Mouse (Mus musculus) spleen, adult 12 weeks (tissue): ENCODE results near the gene Upf2.
A peak's percentile ranks its signal among the peaks of the same experiment; 100 is the strongest.
"Not testable (repeated sequence)": the region's sequence is repeated elsewhere in the genome, so short reads cannot be mapped to it uniquely, and the experiment has no call there.

ENCODE experiments used
- DNase-seq: peaks from one replicate; pipeline ENCODE4 v3.0.0; 2022; ENCODE audit warnings: low spot score

The Upf2 gene

GRCm38 (mm10) chr2:5949821-5950220 lies 1.4 kb upstream of the Upf2 start:
- not testable (repeated sequence) for DNase-seq

GRCm38 (mm10) chr2:5950305-5950704 lies 964 bp upstream of the Upf2 start:
- DNase-seq, result peak; percentile 24

GRCm38 (mm10) chr2:5951621-5952211 lies 447 bp downstream of the Upf2 start:
- no peak for DNase-seq

GRCm38 (mm10) chr2:5957705-5958104 lies 6.4 kb downstream of the Upf2 start:
- no peak for DNase-seq

- no peak for DNase-seq
These were observed 11.0 kb downstream of the Upf2 start for GRCm38 (mm10) chr2:5962265-5962664.

GRCm38 (mm10) chr2:5963729-5964128 lies 12.5 kb downstream of the Upf2 start:
- not testable (repeated sequence) for DNase-seq

GRCm38 (mm10) chr2:5965972-5966371 lies 14.7 kb downstream of the Upf2 start:
- no peak for DNase-seq

GRCm38 (mm10) chr2:5970629-5971028 lies 19.4 kb downstream of the Upf2 start:
- DNase-seq, result not testable (repeated sequence)

- DNase-seq, result no peak
These were observed 26.3 kb downstream of the Upf2 start for GRCm38 (mm10) chr2:5977532-5977931.

GRCm38 (mm10) chr2:5995538-5995937 lies 44.3 kb downstream of the Upf2 start:
- DNase-seq, result no peak

GRCm38 (mm10) chr2:6003949-6004348 lies 52.7 kb downstream of the Upf2 start:
- DNase-seq, result no peak

GRCm38 (mm10) chr2:6014532-6014931 lies 63.3 kb downstream of the Upf2 start:
- no peak for DNase-seq

GRCm38 (mm10) chr2:6015182-6015581 lies 63.9 kb downstream of the Upf2 start:
- not testable (repeated sequence) for DNase-seq

GRCm38 (mm10) chr2:6020570-6020969 lies 69.3 kb downstream of the Upf2 start:
- DNase-seq, result no peak

- no peak for DNase-seq
These were observed 91.4 kb downstream of the Upf2 start for GRCm38 (mm10) chr2:6042644-6043043.

GRCm38 (mm10) chr2:6046796-6047195 lies 95.5 kb downstream of the Upf2 start:
- DNase-seq, result no peak

- no peak for DNase-seq
These were observed 97.3 kb downstream of the Upf2 start for GRCm38 (mm10) chr2:6048570-6048969.

GRCm38 (mm10) chr2:6049018-6049417 lies 97.7 kb downstream of the Upf2 start:
- no peak for DNase-seq

- DNase-seq, result no peak
These were observed 104.2 kb downstream of the Upf2 start for GRCm38 (mm10) chr2:6055466-6055865.

- no peak for DNase-seq
These were observed 105.2 kb downstream of the Upf2 start for GRCm38 (mm10) chr2:6056518-6056917.

- no peak for DNase-seq
These were observed 108.0 kb downstream of the Upf2 start for GRCm38 (mm10) chr2:6059291-6059690.

- DNase-seq, result no peak
These were observed 109.0 kb downstream of the Upf2 start for GRCm38 (mm10) chr2:6060071-6060804.

- DNase-seq, result no peak
These were observed 116.1 kb downstream of the Upf2 start for GRCm38 (mm10) chr2:6067341-6067740.

- DNase-seq, result no peak
These were observed 119.7 kb downstream of the Upf2 start for GRCm38 (mm10) chr2:6070925-6071324.
